Mouse (Mus musculus): ENCODE data around the gene Plekho2.
A peak's percentile ranks its signal among the peaks of the same experiment; 100 is the strongest.

Plekho2 gene

GRCm38 (mm10) chr9:65586406-65587269 is 6.8 kb upstream of the Plekho2 start, which contains the start of gene Pif1:
TSS of gene Pif1 (plus strand) at chr9:65587160.
- peak; percentile 81 for DNase-seq (ENCODE audit: low spot score in 2 of 2)

- DNase-seq (ENCODE audit: low spot score in 2 of 2), result peak; percentile 38 to 54
These were observed 3.2 kb upstream of the Plekho2 start for GRCm38 (mm10) chr9:65583045-65583444.

GRCm38 (mm10) chr9:65580401-65581256 is 789 bp upstream of the Plekho2 start:
- DNase-seq (ENCODE audit: low spot score in 2 of 2), result peak; percentile 81 to 91

- DNase-seq (ENCODE audit: low spot score in 2 of 2), result no peak
These were observed 1.0 kb downstream of the Plekho2 start for GRCm38 (mm10) chr9:65578801-65579249.

GRCm38 (mm10) chr9:65577511-65578196 is 2.2 kb downstream of the Plekho2 start:
- DNase-seq (ENCODE audit: low spot score in 2 of 2), result no peak

GRCm38 (mm10) chr9:65576861-65577510 is 2.9 kb downstream of the Plekho2 start:
- no peak for DNase-seq (ENCODE audit: low spot score in 2 of 2)

GRCm38 (mm10) chr9:65575393-65576196 is 4.2 kb downstream of the Plekho2 start:
- peak in 1 of 2 experiments; percentile 54 for DNase-seq (ENCODE audit: low spot score in 2 of 2)

GRCm38 (mm10) chr9:65574513-65575392 is 5.1 kb downstream of the Plekho2 start:
- DNase-seq (ENCODE audit: low spot score in 2 of 2), result no peak

GRCm38 (mm10) chr9:65572837-65573236 is 7.0 kb downstream of the Plekho2 start:
- no peak for DNase-seq (ENCODE audit: low spot score in 2 of 2)

- peak in 1 of 2 experiments; percentile 7 for DNase-seq (ENCODE audit: low spot score in 2 of 2)
These were observed 10.3 kb downstream of the Plekho2 start for GRCm38 (mm10) chr9:65569491-65569971.

- DNase-seq (ENCODE audit: low spot score in 2 of 2), result peak in 1 of 2 experiments; percentile 6
These were observed 11.1 kb downstream of the Plekho2 start for GRCm38 (mm10) chr9:65568787-65569186.

- no peak for DNase-seq (ENCODE audit: low spot score in 2 of 2)
These were observed 15.1 kb downstream of the Plekho2 start for GRCm38 (mm10) chr9:65564698-65565097.

GRCm38 (mm10) chr9:65563073-65563472 is 16.8 kb downstream of the Plekho2 start:
- DNase-seq (ENCODE audit: low spot score in 2 of 2), result peak in 1 of 2 experiments; percentile 5

GRCm38 (mm10) chr9:65562081-65562506 is 17.7 kb downstream of the Plekho2 start:
- peak in 1 of 2 experiments; percentile 5 for DNase-seq (ENCODE audit: low spot score in 2 of 2)

GRCm38 (mm10) chr9:65561016-65561415 is 18.8 kb downstream of the Plekho2 start:
- DNase-seq (ENCODE audit: low spot score in 2 of 2), result peak in 1 of 2 experiments; percentile 12

GRCm38 (mm10) chr9:65558806-65559205 is 21.0 kb downstream of the Plekho2 start:
- DNase-seq (ENCODE audit: low spot score in 2 of 2), result peak in 1 of 2 experiments; percentile 5

- DNase-seq (ENCODE audit: low spot score in 2 of 2), result peak in 1 of 2 experiments; percentile 6
These were observed 22.9 kb downstream of the Plekho2 start for GRCm38 (mm10) chr9:65556979-65557378.

GRCm38 (mm10) chr9:65556349-65556748 is 23.5 kb downstream of the Plekho2 start:
- DNase-seq (ENCODE audit: low spot score in 2 of 2), result no peak

GRCm38 (mm10) chr9:65555621-65556020 is 24.2 kb downstream of the Plekho2 start:
- DNase-seq (ENCODE audit: low spot score in 2 of 2), result no peak
